Mouse (Mus musculus): ENCODE data around the gene Hspa1b. TPM values are rescaled to one million over a fixed set of nuclear protein-coding genes. Genes with fewer than 3 reads are reported as not detected.
"Not testable (repeated sequence)": the region's sequence is repeated elsewhere in the genome, so short reads cannot be mapped to it uniquely, and the experiment has no call there.

Hspa1b gene
- total RNA-seq (2012; rRNA removed), result 11.0 and 14.6 TPM in 2 replicates

DNA sequence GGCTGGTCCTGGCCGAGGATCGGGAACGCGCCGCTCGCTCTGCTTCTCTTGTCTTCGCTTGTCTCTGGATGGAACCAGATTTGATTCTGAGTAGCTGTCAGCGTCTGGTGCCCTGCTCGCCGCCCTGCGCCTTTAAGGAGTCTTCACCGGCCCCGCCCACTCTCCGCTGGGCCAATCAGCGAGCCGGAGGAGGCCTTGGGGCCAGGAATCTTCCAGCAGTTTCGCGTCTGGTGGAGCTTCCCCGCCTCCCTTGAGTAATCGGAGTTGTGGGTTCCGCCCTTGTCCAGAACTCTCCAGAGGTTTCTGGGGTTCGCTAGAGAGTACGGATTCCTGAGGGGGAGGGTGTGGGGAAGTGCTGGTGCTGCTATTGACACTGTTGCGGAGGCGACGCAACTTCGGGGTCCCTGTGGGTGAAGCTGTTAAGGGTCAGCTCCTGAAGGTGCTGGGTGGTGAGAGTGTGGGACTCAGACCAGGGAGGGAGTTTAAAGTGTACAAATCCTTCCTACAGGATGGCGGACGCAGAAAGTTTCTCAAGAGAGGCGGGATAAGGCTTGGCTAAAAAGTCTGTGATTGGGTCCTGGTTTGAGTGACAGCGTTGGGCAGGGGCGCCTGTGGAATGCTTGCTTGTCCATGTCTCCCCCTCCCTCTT is at the start of gene Hspa1b:
Gene Hspa1b, minus strand, starts transcription at position 109 of the 649 bp plus-strand sequence.
- H3K9me3 ChIP-seq (ENCODE audit: control insufficient read depth, insufficient read depth, low read depth, low read length); DNase-seq (ENCODE audit: low read depth, low spot score); H3K36me3 ChIP-seq (ENCODE audit: control insufficient read depth, insufficient read depth, low read length, poor library complexity, severe bottlenecking); in situ Hi-C loops (cut with MboI; ENCODE audit: low sequenced_read_pairs in 2 of 2, unreplicated experiment in 2 of 2); H3K4me1 ChIP-seq (ENCODE audit: control insufficient read depth in 2 of 2, insufficient read depth in 2 of 2, low read length in 2 of 2, poor library complexity in 1 of 2): not testable (repeated sequence)
- peak within 1 kb of the TSS; percentile 89 for H3K27ac ChIP-seq (ENCODE audit: insufficient read depth, low read depth, low read length, poor library complexity, severe bottlenecking)
- H3K4me3 ChIP-seq (ENCODE audit: insufficient read depth in 1 of 2, low read depth in 1 of 2, low read length in 2 of 2, poor library complexity in 1 of 2, severe bottlenecking in 1 of 2), result peak within 1 kb of the TSS; percentile 85 to 94
- peak within 1 kb of the TSS; percentile 75 for H3K9ac ChIP-seq (ENCODE audit: insufficient read depth, low read depth, low read length, poor library complexity, severe bottlenecking)

DNA sequence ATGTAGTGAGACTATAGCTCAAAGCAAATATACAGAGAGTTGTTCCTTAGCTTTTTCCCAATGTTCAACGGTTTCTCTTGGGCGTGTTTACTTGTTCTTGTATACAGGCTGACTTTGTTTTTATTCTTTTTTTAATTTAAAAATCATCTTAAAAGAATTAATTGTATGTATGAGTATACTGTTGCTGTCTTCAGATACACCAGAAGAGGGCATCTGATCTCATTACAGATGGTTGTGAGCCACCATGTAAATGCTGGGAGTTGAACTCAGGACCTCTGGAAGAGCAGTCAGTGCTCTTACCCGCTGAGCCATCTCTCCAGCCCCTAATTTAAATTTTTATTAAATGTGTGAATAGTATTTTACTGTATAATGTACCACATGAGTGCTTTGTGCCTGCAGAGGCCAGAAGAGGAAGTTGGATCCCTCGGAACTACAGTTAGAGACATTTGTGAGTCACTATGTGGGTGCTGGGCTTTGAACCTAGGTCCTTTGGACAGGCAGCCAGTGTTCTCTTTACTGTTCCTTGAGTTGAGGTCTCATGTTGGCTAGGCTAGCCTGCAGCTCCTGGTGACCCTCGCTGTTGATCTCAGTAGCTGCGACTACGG is 48.5 kb upstream of the Hspa1b start:
- Histone ChIP-seq H3K27ac (ENCODE audit: insufficient read depth, low read depth, low read length, poor library complexity, severe bottlenecking) (no peak overlapping the region), H3K9me3 (ENCODE audit: control insufficient read depth, insufficient read depth, low read depth, low read length) (no peaks in the 10 kb centered on the region), H3K4me1 (ENCODE audit: control insufficient read depth in 2 of 2, insufficient read depth in 2 of 2, low read length in 2 of 2, poor library complexity in 1 of 2) (peaks cover 7 to 13% of the 10 kb centered on the region in 2 experiments), H3K9ac (ENCODE audit: insufficient read depth, low read depth, low read length, poor library complexity, severe bottlenecking) (no peak overlapping the region), H3K4me3 (ENCODE audit: insufficient read depth in 1 of 2, low read depth in 1 of 2, low read length in 2 of 2, poor library complexity in 1 of 2, severe bottlenecking in 1 of 2) (no peak overlapping the region), H3K36me3 (ENCODE audit: control insufficient read depth, insufficient read depth, low read length, poor library complexity, severe bottlenecking) (peaks cover 66% of the 10 kb centered on the region)
- in situ Hi-C loops (cut with MboI; ENCODE audit: low sequenced_read_pairs in 2 of 2, unreplicated experiment in 2 of 2), result loop anchor here in 1 of 2 experiments (25.0 kb wide), 1 partner anchor 105 kb away; the partner anchor contains the start of genes Csnk2b, Gpank1, Ly6g5b and Ly6g5c
- no peak for DNase-seq (ENCODE audit: low read depth, low spot score)
- TF ChIP-seq ZC3H11A (IDR thresholded peaks at IDR 0.05; ENCODE audit: borderline replicate concordance, low read depth, low read length) (no peak), ZNF384 (IDR thresholded peaks at IDR 0.05; ENCODE audit: low read depth, low read length) (no peak), MAFK (IDR thresholded peaks at IDR 0.05; ENCODE audit: insufficient read depth, low read depth, low read length) (no peak), HCFC1 (IDR thresholded peaks at IDR 0.05; ENCODE audit: borderline replicate concordance, insufficient read depth, low read length) (no peak)

DNA sequence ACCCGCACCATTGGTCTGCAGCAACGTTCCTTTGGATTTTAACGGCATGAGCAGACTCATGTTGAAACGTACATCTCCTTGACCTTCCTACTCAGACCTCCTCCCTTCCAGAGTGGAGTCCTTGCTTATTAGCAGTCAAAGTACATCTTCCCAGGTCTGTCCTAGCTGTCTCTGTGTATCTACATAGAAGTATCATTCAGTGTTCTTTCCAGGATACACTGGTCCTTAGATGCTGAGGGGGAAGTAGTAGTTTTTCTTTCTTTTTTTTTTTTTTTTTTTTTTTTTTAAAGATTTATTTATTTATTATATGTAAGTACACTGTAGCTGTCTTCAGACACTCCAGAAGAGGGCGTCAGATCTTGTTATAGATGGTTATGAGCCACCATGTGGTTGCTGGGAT is 46.9 kb upstream of the Hspa1b start:
- Histone ChIP-seq H3K4me1 (ENCODE audit: control insufficient read depth in 2 of 2, insufficient read depth in 2 of 2, low read length in 2 of 2, poor library complexity in 1 of 2) (peaks cover 10 to 13% of the 10 kb centered on the region in 2 experiments), H3K36me3 (ENCODE audit: control insufficient read depth, insufficient read depth, low read length, poor library complexity, severe bottlenecking) (peaks cover 51% of the 10 kb centered on the region)
- not testable (repeated sequence) for H3K9me3 ChIP-seq (ENCODE audit: control insufficient read depth, insufficient read depth, low read depth, low read length); H3K4me3 ChIP-seq (ENCODE audit: insufficient read depth in 1 of 2, low read depth in 1 of 2, low read length in 2 of 2, poor library complexity in 1 of 2, severe bottlenecking in 1 of 2); H3K9ac ChIP-seq (ENCODE audit: insufficient read depth, low read depth, low read length, poor library complexity, severe bottlenecking); DNase-seq (ENCODE audit: low read depth, low spot score); H3K27ac ChIP-seq (ENCODE audit: insufficient read depth, low read depth, low read length, poor library complexity, severe bottlenecking)
- TF ChIP-seq ZNF384 (IDR thresholded peaks at IDR 0.05; ENCODE audit: low read depth, low read length), result peak; percentile 66
- in situ Hi-C loops (cut with MboI; ENCODE audit: low sequenced_read_pairs in 2 of 2, unreplicated experiment in 2 of 2), result loop anchor here in 1 of 2 experiments (25.0 kb wide), 1 partner anchor 106 kb away; the partner anchor contains the start of genes Csnk2b, Gpank1, Ly6g5b and Ly6g5c

DNA sequence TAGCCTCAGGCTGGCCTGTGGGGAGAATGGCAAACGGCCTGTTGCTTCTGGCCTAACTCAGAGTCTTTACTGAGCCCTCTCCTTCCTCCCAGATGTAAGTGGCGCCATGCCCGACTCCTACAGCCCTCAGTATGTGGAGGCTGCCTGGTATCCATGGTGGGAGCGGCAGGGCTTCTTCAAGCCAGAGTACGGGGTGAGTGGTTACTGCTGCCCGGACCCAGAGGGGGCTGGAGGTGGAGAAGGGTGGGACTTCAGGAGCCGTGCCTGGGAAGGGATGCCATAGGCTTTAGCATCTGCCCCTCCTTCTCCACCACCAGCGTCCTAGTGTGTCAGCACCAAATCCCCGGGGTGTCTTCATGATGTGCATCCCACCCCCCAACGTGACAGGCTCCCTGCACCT is 46.1 kb upstream of the Hspa1b start:
- no peak overlapping the region for H3K27ac ChIP-seq (ENCODE audit: insufficient read depth, low read depth, low read length, poor library complexity, severe bottlenecking)
- TF ChIP-seq CHD2 (IDR thresholded peaks at IDR 0.05; ENCODE audit: low read depth, low read length) (no peak), ZC3H11A (IDR thresholded peaks at IDR 0.05; ENCODE audit: borderline replicate concordance, low read depth, low read length) (no peak), MAFK (IDR thresholded peaks at IDR 0.05; ENCODE audit: insufficient read depth, low read depth, low read length) (no peak), HCFC1 (IDR thresholded peaks at IDR 0.05; ENCODE audit: borderline replicate concordance, insufficient read depth, low read length) (no peak), ZNF384 (IDR thresholded peaks at IDR 0.05; ENCODE audit: low read depth, low read length) (no peak)
- H3K4me3 ChIP-seq (ENCODE audit: insufficient read depth in 1 of 2, low read depth in 1 of 2, low read length in 2 of 2, poor library complexity in 1 of 2, severe bottlenecking in 1 of 2), result no peak overlapping the region
- DNase-seq (ENCODE audit: low read depth, low spot score), result no peak
- H3K36me3 ChIP-seq (ENCODE audit: control insufficient read depth, insufficient read depth, low read length, poor library complexity, severe bottlenecking), result peaks cover 43% of the 10 kb centered on the region
- H3K9me3 ChIP-seq (ENCODE audit: control insufficient read depth, insufficient read depth, low read depth, low read length), result no peaks in the 10 kb centered on the region
- peaks cover 10 to 13% of the 10 kb centered on the region in 2 experiments for H3K4me1 ChIP-seq (ENCODE audit: control insufficient read depth in 2 of 2, insufficient read depth in 2 of 2, low read length in 2 of 2, poor library complexity in 1 of 2)
- in situ Hi-C loops (cut with MboI; ENCODE audit: low sequenced_read_pairs in 2 of 2, unreplicated experiment in 2 of 2), result loop anchor here in 1 of 2 experiments (25.0 kb wide), 1 partner anchor 107 kb away; the partner anchor contains the start of genes Csnk2b, Gpank1, Ly6g5b and Ly6g5c
- H3K9ac ChIP-seq (ENCODE audit: insufficient read depth, low read depth, low read length, poor library complexity, severe bottlenecking), result no peak overlapping the region
